Mouse (Mus musculus) hindbrain, postnatal 0 days (tissue): ENCODE measurements around the gene Stac2. TPM values are rescaled to one million over a fixed set of nuclear protein-coding genes. Genes with fewer than 3 reads are reported as not detected.

ENCODE experiments used
- ATAC-seq: fragments of 200-750 bp; cut with Nextera tagmentation; 2 replicates; pipeline ENCODE4 v1.8.0; 2017; ENCODE audit warnings: mild to moderate bottlenecking, moderate TSS enrichment, moderate library complexity
- DNase-seq: peaks from one replicate; pipeline ENCODE4 v3.0.0-alpha.2; 2015; ENCODE audit warnings: low spot score
- H3K27ac ChIP-seq: fragments of 300-500 bp; sonication (generic); 2 replicates; pipeline ENCODE4 v1.5.1; 2014; ENCODE audit warnings: mild to moderate bottlenecking
- H3K27me3 ChIP-seq: fragments of 300-500 bp; sonication (generic); 2 replicates; pipeline ENCODE4 v1.6.1; 2014; ENCODE audit warnings: low read length, mixed read lengths; ENCODE audit not compliant: insufficient read depth
- H3K36me3 ChIP-seq: fragments of 300-500 bp; sonication (generic); 2 replicates; pipeline ENCODE4 v1.6.1; 2014; ENCODE audit warnings: low read length, mixed read lengths; ENCODE audit not compliant: insufficient read depth
- H3K4me1 ChIP-seq: fragments of 300-500 bp; sonication (generic); 2 replicates; pipeline ENCODE4 v1.6.1; 2014; ENCODE audit warnings: antibody characterized with exemption, low read length, mixed read lengths; ENCODE audit not compliant: insufficient read depth
- H3K4me2 ChIP-seq: fragments of 300-500 bp; sonication (generic); 2 replicates; pipeline ENCODE4 v1.6.1; 2014; ENCODE audit warnings: low read depth, mild to moderate bottlenecking, low read length, moderate library complexity, mixed read lengths
- H3K4me3 ChIP-seq: fragments of 300-500 bp; sonication (generic); 2 replicates; pipeline ENCODE4 v1.5.1; 2014; ENCODE audit warnings: low read length
- H3K9ac ChIP-seq: fragments of 300-500 bp; sonication (generic); replicated peaks from 2 replicates; pipeline ENCODE4 v1.6.1; 2014; ENCODE audit warnings: mild to moderate bottlenecking, low read length, moderate library complexity, mixed read lengths
- H3K9me3 ChIP-seq: fragments of 300-500 bp; sonication (generic); 2 replicates; pipeline ENCODE4 v1.6.1; 2016; ENCODE audit warnings: low read length, mixed read lengths
- CTCF ChIP-seq: IDR thresholded peaks from 2 replicates; pipeline ENCODE4 v1.5.1; 2016; ENCODE audit warnings: antibody characterized with exemption, control low read depth, low read depth
- WGBS: fragments of 180-500 bp; shearing (Covaris S2); extraction: QIAGEN DNeasy Blood & Tissue Kit; methylation state at CpG from one replicate; pipeline ENCODE4 v1.1.7; 2014; 5-methylcytosine and 5-hydroxymethylcytosine counted together
- polyA plus RNA-seq: library from polyadenylated mRNA; unstranded; fragments of >200 nt; fragmentation: Nextera tagmentation; extraction: Ambion mirVana; gene quantifications from 2 replicates; pipeline ENCODE4 v1.2.1, GENCODE M21; 2015
- total RNA-seq: library from RNA; depleted of rRNA; stranded (reverse); fragments of >200 nt; gene quantifications from 2 replicates; pipeline ENCODE4 v1.2.3, GENCODE M21; 2014

The Stac2 gene
- total and polyA plus RNA-seq, 2 experiments from 2014 or later = 6.1 to 6.9 TPM

DNA sequence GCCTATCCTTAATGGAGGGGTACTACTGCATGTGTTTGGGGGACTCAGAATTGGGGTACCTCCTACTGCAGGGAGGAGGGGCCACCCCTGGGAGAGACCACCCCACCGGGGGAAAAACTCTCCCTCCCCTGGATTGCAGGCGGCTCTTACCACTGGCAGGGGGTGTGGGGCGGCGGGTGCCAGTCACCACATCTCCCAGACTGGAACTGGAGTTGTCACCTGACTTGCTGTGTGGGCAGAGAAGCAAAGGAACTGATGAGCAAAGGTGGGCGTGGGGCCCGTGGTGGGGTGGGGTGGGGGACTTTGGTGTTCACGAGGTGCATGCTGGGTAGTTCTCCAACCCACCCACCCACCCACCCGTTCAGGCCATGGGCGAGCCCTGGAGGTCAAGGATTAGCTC, 41.5 kb downstream of the Stac2 start:
- WGBS = 66% methylated on average over 6 of the region's 9 CpGs
- Histone ChIP-seq H3K4me3 (no peak overlapping the region), H3K4me1 (no peaks in the 10 kb centered on the region), H3K4me2 (no peak overlapping the region), H3K27ac (no peak overlapping the region), H3K9me3 (no peaks in the 10 kb centered on the region), H3K36me3 (peaks cover 61% of the 10 kb centered on the region), H3K9ac (no peak overlapping the region), H3K27me3 (no peaks in the 10 kb centered on the region)
- ATAC-seq (no peak), DNase-seq (no peak)
- TF ChIP-seq CTCF = no peak

DNA sequence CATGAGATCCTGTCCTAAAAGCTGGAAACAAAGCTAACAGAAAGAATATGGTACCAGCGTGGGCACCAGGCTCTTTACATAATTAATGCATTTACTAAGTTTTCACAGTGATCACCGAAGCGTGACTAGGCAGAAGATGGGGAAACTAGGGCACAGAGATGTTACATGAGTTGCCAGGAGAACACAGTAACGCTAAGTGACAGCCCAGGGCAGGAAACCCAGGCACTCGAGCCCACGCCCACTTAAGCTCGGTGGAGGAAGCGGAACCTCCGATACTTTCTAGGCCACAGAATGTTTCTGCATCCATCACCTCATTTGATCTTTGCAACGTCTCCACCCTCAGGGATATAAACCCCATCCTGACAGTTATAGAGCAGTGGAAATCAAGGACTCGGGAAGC, 45.2 kb downstream of the Stac2 start:
- no peaks in the 10 kb centered on the region for H3K9me3 ChIP-seq
- H3K4me2 ChIP-seq = no peak overlapping the region
- no peaks in the 10 kb centered on the region for H3K4me1 ChIP-seq
- H3K4me3 ChIP-seq = no peak overlapping the region
- H3K27me3 ChIP-seq = no peaks in the 10 kb centered on the region
- peaks cover 46% of the 10 kb centered on the region for H3K36me3 ChIP-seq
- 82% methylated on average over 11 of the region's 11 CpGs for WGBS
- DNase-seq = no peak
- H3K9ac ChIP-seq = no peak overlapping the region
- no peak overlapping the region for H3K27ac ChIP-seq
- no peak for TF ChIP-seq CTCF
- ATAC-seq = no peak

- no peaks in the 10 kb centered on the region for H3K27me3 ChIP-seq
- H3K36me3 ChIP-seq = peaks cover 32% of the 10 kb centered on the region
- H3K4me3 ChIP-seq = no peak overlapping the region
- DNase-seq (no peak), ATAC-seq (no peak)
- H3K9ac ChIP-seq = no peak overlapping the region
- no peaks in the 10 kb centered on the region for H3K4me1 ChIP-seq
- TF ChIP-seq CTCF = no peak
- no peak overlapping the region for H3K27ac ChIP-seq
- WGBS = 82% methylated on average over 10 of the region's 10 CpGs
- H3K9me3 ChIP-seq = no peaks in the 10 kb centered on the region
- H3K4me2 ChIP-seq = no peak overlapping the region
These were observed 47.6 kb downstream of the Stac2 start for GRCm38 (mm10) chr11:98005686-98006085.

GRCm38 (mm10) chr11:98005076-98005475, 48.2 kb downstream of the Stac2 start:
- Histone ChIP-seq H3K36me3 (peaks cover 31% of the 10 kb centered on the region), H3K27ac (no peak overlapping the region), H3K9me3 (no peaks in the 10 kb centered on the region), H3K9ac (no peak overlapping the region), H3K4me1 (no peaks in the 10 kb centered on the region), H3K4me2 (no peak overlapping the region), H3K27me3 (no peaks in the 10 kb centered on the region), H3K4me3 (no peak overlapping the region)
- ATAC-seq (no peak), DNase-seq (no peak)
- no peak for TF ChIP-seq CTCF
- 62% methylated on average over 13 of the region's 13 CpGs for WGBS

- WGBS = 58% methylated on average over 8 of the region's 8 CpGs
- DNase-seq (no peak), ATAC-seq (no peak)
- Histone ChIP-seq H3K4me1 (no peaks in the 10 kb centered on the region), H3K4me3 (no peak overlapping the region), H3K36me3 (peaks cover 22% of the 10 kb centered on the region), H3K9me3 (no peaks in the 10 kb centered on the region), H3K27ac (no peak overlapping the region), H3K9ac (no peak overlapping the region), H3K4me2 (no peak overlapping the region), H3K27me3 (no peaks in the 10 kb centered on the region)
- TF ChIP-seq CTCF = no peak
These were observed 49.1 kb downstream of the Stac2 start for GRCm38 (mm10) chr11:98004161-98004560.

DNA sequence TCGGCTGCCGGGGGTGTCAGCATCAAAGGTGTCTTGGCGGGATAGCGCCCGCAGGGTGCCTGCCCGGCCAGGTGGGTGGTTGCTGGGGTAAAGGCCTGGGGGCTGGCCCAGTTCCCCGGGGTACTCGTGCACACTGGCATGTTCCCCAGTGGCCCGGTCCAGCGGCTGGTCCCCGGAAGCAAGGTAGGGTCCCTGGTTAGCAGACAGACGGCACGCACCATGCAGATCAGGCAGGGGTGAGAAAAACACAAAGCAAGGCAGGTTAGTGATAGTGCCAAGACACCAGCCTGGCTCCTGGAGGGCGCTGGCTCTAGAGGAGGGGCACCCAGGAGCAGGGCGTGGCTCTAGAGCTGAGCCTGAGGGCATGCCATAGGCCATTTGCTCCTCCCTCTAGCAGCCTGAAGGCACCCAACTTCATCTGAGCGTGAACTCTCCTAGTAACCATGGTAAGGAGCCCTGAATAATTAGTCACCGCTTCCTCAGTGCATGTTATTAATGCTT, 50.0 kb downstream of the Stac2 start:
- ATAC-seq (peak; percentile 28), DNase-seq (no peak)
- H3K27ac ChIP-seq = no peak overlapping the region

GRCm38 (mm10) chr11:98002627-98003026, 50.6 kb downstream of the Stac2 start:
- TF ChIP-seq CTCF = peak; percentile 86
- H3K27ac ChIP-seq = no peak overlapping the region
- H3K36me3 ChIP-seq = peaks cover 13% of the 10 kb centered on the region; the same call in 1 of the 2 replicates
- H3K4me2 ChIP-seq = 0 out of 2 replicates have a peak overlapping the region, but pooled peaks have one; percentile 10
- no peaks in the 10 kb centered on the region for H3K9me3 ChIP-seq
- 17% methylated on average over 12 of the region's 12 CpGs for WGBS
- H3K4me1 ChIP-seq = no peaks in the 10 kb centered on the region
- DNase-seq = peak; percentile 87
- no peak overlapping the region for H3K4me3 ChIP-seq
- no peak overlapping the region for H3K9ac ChIP-seq
- 0 out of 2 replicates have a peak, but pooled peaks have one; percentile 24 for ATAC-seq
- no peaks in the 10 kb centered on the region for H3K27me3 ChIP-seq

More for the DNA sequence above, 50.0 kb downstream of the Stac2 start:
- H3K4me2 ChIP-seq = no peak overlapping the region
- peaks cover 13% of the 10 kb centered on the region; the same call in 1 of the 2 replicates for H3K36me3 ChIP-seq
- H3K9ac ChIP-seq = no peak overlapping the region
- no peaks in the 10 kb centered on the region for H3K27me3 ChIP-seq
- H3K4me3 ChIP-seq = no peak overlapping the region
- 48% methylated on average over 17 of the region's 17 CpGs for WGBS
- TF ChIP-seq CTCF = no peak
- H3K9me3 ChIP-seq = no peaks in the 10 kb centered on the region
- no peaks in the 10 kb centered on the region for H3K4me1 ChIP-seq
